Mouse (Mus musculus) MEL (cell line): Measurements from ENCODE around the gene Tnfrsf25.

Experiments
- CHD2 ChIP-seq: IDR thresholded peaks from 2 replicates; pipeline ENCODE4 v1.6.1; 2011; ENCODE audit warnings: low read length, improper control_type of control experiment
- CTCF ChIP-seq, 3 experiments: IDR thresholded peaks in 2 of 3; conservative IDR thresholded peaks in 1 of 3; 2 replicates each; pipeline ENCODE4 v1.5.1; 2011 to 2012; ENCODE audit warnings: low read length in 3 of 3, low read depth in 2 of 3, mild to moderate bottlenecking in 2 of 3, improper control_type of control experiment in 1 of 3, inconsistent platforms in 1 of 3, mixed read lengths in 1 of 3, moderate library complexity in 1 of 3; ENCODE audit not compliant: control insufficient read depth in 1 of 3, insufficient read depth in 1 of 3, poor library complexity in 1 of 3, severe bottlenecking in 1 of 3
- ETS1 ChIP-seq: IDR thresholded peaks from 2 replicates; pipeline ENCODE4 v1.6.1; 2012; ENCODE audit warnings: low read depth, mild to moderate bottlenecking, inconsistent platforms, low read length, improper control_type of control experiment, moderate library complexity
- MAFK ChIP-seq: IDR thresholded peaks from 2 replicates; pipeline ENCODE4 v1.6.1; 2011; ENCODE audit warnings: low read depth, mild to moderate bottlenecking, low read length, improper control_type of control experiment, borderline replicate concordance
- MAX ChIP-seq: IDR thresholded peaks from 2 replicates; pipeline ENCODE4 v1.6.1; 2011; ENCODE audit warnings: low read length, improper control_type of control experiment
- RAD21 ChIP-seq: IDR thresholded peaks from 2 replicates; pipeline ENCODE4 v1.6.1; 2011; ENCODE audit warnings: mild to moderate bottlenecking, low read depth, low read length, improper control_type of control experiment
- TCF12 ChIP-seq: IDR thresholded peaks from 2 replicates; pipeline ENCODE4 v1.6.1; 2014; ENCODE audit warnings: low read depth, mild to moderate bottlenecking, inconsistent platforms, low read length, improper control_type of control experiment, moderate library complexity
- USF2 ChIP-seq, 2 experiments: IDR thresholded peaks; 2 replicates each; pipeline ENCODE4 v1.6.1; 2011 to 2012; ENCODE audit warnings: improper control_type of control experiment in 2 of 2, low read length in 2 of 2, borderline replicate concordance in 1 of 2, inconsistent platforms in 1 of 2, low read depth in 1 of 2, mild to moderate bottlenecking in 1 of 2; ENCODE audit not compliant: insufficient read depth in 1 of 2

DNA sequence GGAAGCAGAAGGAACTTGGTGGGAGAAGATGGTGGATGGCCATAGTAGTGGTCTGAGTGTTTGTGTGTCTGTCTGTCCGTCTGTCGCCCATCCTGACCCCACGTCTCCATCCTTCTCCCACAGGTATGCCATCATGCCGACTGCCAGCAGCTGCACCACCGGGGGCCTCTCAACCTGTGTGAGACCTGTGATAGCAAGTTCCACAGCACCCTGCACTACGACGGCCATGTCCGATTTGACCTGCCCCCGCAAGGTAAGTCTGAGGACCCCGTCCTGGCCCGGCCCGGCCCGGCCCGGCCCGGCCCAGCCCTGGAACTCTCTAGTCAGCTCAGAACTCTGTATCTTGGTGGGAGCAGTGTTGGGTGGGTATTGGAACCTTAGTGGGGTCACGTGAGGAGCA is 13.8 kb upstream of the Tnfrsf25 start:
- no peak for TF ChIP-seq CTCF (IDR thresholded peaks at IDR 0.05 in 2 of 3, conservative IDR thresholded peaks at IDR 0.05 in 1 of 3; ENCODE audit: control insufficient read depth in 1 of 3, insufficient read depth in 1 of 3, low read depth in 2 of 3, low read length in 3 of 3, poor library complexity in 1 of 3, severe bottlenecking in 1 of 3)
- no peak for TF ChIP-seq RAD21
- no peak for TF ChIP-seq USF2 (IDR thresholded peaks at IDR 0.05; ENCODE audit: borderline replicate concordance in 1 of 2, insufficient read depth in 1 of 2, low read depth in 1 of 2, low read length in 2 of 2)
- no peak for TF ChIP-seq MAX
- no peak for TF ChIP-seq CHD2
- no peak for TF ChIP-seq ETS1
- no peak for TF ChIP-seq MAFK
- TF ChIP-seq TCF12 = no peak
